Mouse (Mus musculus) embryonic facial prominence, embryonic 10.5 days (tissue): ENCODE data around the gene Gm11027. TPM values are rescaled to one million over a fixed set of nuclear protein-coding genes. Genes with fewer than 3 reads are reported as not detected.
"Not testable (repeated sequence)": the region's sequence is repeated elsewhere in the genome, so short reads cannot be mapped to it uniquely, and the experiment has no call there.

Source experiments
- DNase-seq: peaks from one replicate; pipeline ENCODE4 v3.0.0-alpha.2; 2017; ENCODE audit warnings: low spot score
- H3K27ac ChIP-seq: fragments of 300-500 bp; sonication (generic); replicated peaks from 2 replicates; pipeline ENCODE4 v1.5.1; 2016; ENCODE audit warnings: mild to moderate bottlenecking
- H3K27me3 ChIP-seq: fragments of 300-500 bp; sonication (generic); replicated peaks from 2 replicates; pipeline ENCODE4 v1.6.1; 2016; ENCODE audit warnings: low read depth, mild to moderate bottlenecking; ENCODE audit not compliant: poor library complexity, severe bottlenecking
- H3K36me3 ChIP-seq: fragments of 300-500 bp; sonication (generic); replicated peaks from 2 replicates; pipeline ENCODE4 v1.6.1; 2016; ENCODE audit warnings: mild to moderate bottlenecking, moderate library complexity
- H3K4me1 ChIP-seq: fragments of 300-500 bp; sonication (generic); 2 replicates; pipeline ENCODE4 v1.6.1; 2016
- H3K4me3 ChIP-seq: fragments of 300-500 bp; sonication (generic); 2 replicates; pipeline ENCODE4 v1.5.1; 2016; ENCODE audit warnings: mild to moderate bottlenecking, moderate library complexity
- H3K9me3 ChIP-seq: fragments of 300-500 bp; sonication (generic); 2 replicates; pipeline ENCODE4 v1.6.1; 2016; ENCODE audit warnings: mild to moderate bottlenecking
- WGBS: fragments of 180-500 bp; shearing (Covaris S2); methylation state at CpG from one replicate; pipeline ENCODE4 v1.1.7; 2016; 5-methylcytosine and 5-hydroxymethylcytosine counted together
- polyA plus RNA-seq: library from polyadenylated mRNA; unstranded; fragments of >200 nt; fragmentation: Nextera tagmentation; extraction: Ambion mirVana; gene quantifications from 2 replicates; pipeline ENCODE4 v1.2.1, GENCODE M21; 2016

The Gm11027 gene
- polyA plus RNA-seq, result not detected in 2 replicates

DNA sequence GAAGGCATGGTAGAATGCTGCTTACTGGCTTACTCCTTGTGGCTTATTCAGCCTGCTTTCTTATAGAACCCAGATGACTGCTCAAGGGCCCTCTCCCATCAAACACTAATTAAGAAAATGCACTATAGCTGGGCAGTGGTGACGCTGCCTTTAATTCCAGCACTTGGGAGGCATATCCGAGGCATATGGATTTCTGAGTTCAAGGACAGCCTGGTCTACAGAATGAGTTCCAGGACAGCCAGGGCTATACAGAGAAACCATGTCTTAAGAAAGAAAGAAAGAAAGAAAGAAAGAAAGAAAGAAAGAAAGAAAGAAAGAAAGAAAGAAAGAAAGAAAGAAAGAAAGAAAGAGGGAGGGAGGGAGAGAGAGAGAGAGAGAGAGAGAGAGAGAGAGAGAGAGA lies at the start of gene Gm11027:
TSS of gene Gm11027 (plus strand) at position 301 of the 400 bp plus-strand sequence.
- not testable (repeated sequence) for DNase-seq, H3K27me3 ChIP-seq
- WGBS, result 77% methylated on average over 2 of the region's 2 CpGs

GRCm38 (mm10) chr12:116226289-116227057 lies 48.7 kb upstream of the Gm11027 start:
- Histone ChIP-seq H3K27me3 (no peaks in the 10 kb centered on the region), H3K4me1 (no peaks in the 10 kb centered on the region), H3K9me3 (no peaks in the 10 kb centered on the region), H3K27ac (no peak overlapping the region), H3K4me3 (no peak overlapping the region), H3K36me3 (peaks cover 36% of the 10 kb centered on the region)
- 88% methylated on average over 10 of the region's 10 CpGs for WGBS
- DNase-seq, result no peak

More for the DNA sequence above, at the start of gene Gm11027:
- H3K4me1 ChIP-seq, H3K9me3 ChIP-seq, H3K36me3 ChIP-seq, H3K4me3 ChIP-seq, H3K27ac ChIP-seq: not testable (repeated sequence)

- H3K4me1 ChIP-seq, result no peaks in the 10 kb centered on the region
- H3K27me3 ChIP-seq, result no peaks in the 10 kb centered on the region
- no peak overlapping the region for H3K4me3 ChIP-seq
- H3K27ac ChIP-seq, result no peak overlapping the region
- H3K9me3 ChIP-seq, result no peaks in the 10 kb centered on the region
- WGBS, result 82% methylated on average over 3 of the region's 3 CpGs
- DNase-seq, result no peak
- H3K36me3 ChIP-seq, result peaks cover 24% of the 10 kb centered on the region
Observed at GRCm38 (mm10) chr12:116229451-116229850, 45.7 kb upstream of the Gm11027 start.

DNA sequence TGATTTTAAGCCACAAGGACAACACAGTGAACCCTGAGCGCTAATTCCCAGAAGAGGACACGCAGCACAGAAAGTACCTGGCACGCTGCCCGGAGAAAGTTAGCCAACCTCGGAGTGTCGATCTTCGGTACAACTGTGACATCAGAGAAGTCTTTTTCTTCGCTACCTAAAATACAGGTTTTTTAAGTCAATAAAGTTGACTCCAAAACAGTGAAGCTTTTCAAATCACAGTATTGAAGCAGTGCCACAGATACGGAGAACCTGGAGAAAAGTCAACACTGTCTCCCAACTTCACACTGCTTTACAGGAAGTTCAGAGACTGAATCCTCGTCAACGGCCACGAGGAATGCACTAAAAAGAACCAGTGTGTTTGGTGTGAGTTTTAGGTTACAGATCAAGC lies 43.6 kb upstream of the Gm11027 start:
- Histone ChIP-seq H3K27me3 (no peaks in the 10 kb centered on the region), H3K36me3 (peaks cover 13% of the 10 kb centered on the region), H3K9me3 (no peaks in the 10 kb centered on the region), H3K4me1 (no peaks in the 10 kb centered on the region), H3K4me3 (no peak overlapping the region), H3K27ac (no peak overlapping the region)
- DNase-seq, result no peak
- 84% methylated on average over 12 of the region's 12 CpGs for WGBS

GRCm38 (mm10) chr12:116232061-116232460 lies 43.1 kb upstream of the Gm11027 start:
- Histone ChIP-seq H3K9me3 (no peaks in the 10 kb centered on the region), H3K36me3 (peaks cover 11% of the 10 kb centered on the region), H3K4me1 (no peaks in the 10 kb centered on the region), H3K27me3 (no peaks in the 10 kb centered on the region), H3K4me3 (no peak overlapping the region), H3K27ac (no peak overlapping the region)
- 89% methylated on average over 1 of the region's 1 CpGs for WGBS
- no peak for DNase-seq

DNA sequence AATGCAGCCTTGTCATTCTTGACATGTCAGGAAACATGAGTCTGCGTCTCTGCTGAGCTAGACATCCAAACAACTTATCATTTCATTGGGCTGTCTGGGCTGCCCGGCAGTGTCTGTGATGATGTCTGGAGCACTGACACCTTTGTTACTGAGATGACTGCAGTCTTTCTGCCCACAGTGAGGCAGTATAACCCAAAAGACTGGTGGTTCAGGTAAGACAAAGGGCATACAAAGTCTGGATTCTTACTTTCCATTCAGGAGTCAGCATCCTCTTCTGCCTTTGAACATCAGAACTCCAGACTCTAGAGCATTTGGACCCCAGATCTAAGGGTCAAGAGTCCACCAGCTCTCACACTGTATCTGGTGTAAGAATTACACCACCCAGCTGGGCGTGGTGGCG lies 39.8 kb upstream of the Gm11027 start:
- Histone ChIP-seq H3K4me1 (no peaks in the 10 kb centered on the region), H3K36me3 (peaks cover under 1% of the 10 kb centered on the region; the same call in 1 of the 2 replicates), H3K27ac (no peak overlapping the region), H3K4me3 (no peak overlapping the region), H3K9me3 (no peaks in the 10 kb centered on the region), H3K27me3 (no peaks in the 10 kb centered on the region)
- WGBS, result 83% methylated on average over 4 of the region's 4 CpGs
- DNase-seq, result no peak

GRCm38 (mm10) chr12:116236658-116237057 lies 38.5 kb upstream of the Gm11027 start:
- Histone ChIP-seq H3K9me3 (no peaks in the 10 kb centered on the region), H3K27me3 (no peaks in the 10 kb centered on the region), H3K36me3 (peaks cover 9% of the 10 kb centered on the region), H3K4me3 (no peak overlapping the region), H3K27ac (no peak overlapping the region), H3K4me1 (no peaks in the 10 kb centered on the region)
- DNase-seq, result no peak
- whole genome bisulfite sequencing, result 83% methylated on average over 3 of the region's 3 CpGs

DNA sequence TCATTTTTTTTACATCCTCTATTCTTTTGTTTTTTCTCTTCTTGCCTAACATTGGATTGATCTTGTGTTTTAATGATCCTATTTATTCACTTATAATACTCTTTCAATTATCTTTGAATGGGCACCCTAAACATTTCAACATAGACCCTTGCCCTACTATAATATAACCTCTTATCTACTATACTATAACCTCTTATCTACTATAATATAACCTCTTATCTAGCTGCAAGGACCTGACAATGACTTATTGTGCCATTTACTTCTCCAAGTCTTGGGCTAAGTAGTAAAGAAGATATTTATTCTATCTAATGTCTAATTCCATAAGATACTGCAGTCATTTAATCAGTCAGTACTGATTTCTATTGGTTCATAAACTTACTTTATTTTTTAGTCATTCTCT lies 36.8 kb upstream of the Gm11027 start:
- DNase-seq, result no peak
- Histone ChIP-seq H3K9me3 (no peaks in the 10 kb centered on the region), H3K36me3 (peaks cover 16% of the 10 kb centered on the region), H3K4me1 (no peaks in the 10 kb centered on the region), H3K27me3 (no peaks in the 10 kb centered on the region), H3K27ac (no peak overlapping the region), H3K4me3 (no peak overlapping the region)

DNA sequence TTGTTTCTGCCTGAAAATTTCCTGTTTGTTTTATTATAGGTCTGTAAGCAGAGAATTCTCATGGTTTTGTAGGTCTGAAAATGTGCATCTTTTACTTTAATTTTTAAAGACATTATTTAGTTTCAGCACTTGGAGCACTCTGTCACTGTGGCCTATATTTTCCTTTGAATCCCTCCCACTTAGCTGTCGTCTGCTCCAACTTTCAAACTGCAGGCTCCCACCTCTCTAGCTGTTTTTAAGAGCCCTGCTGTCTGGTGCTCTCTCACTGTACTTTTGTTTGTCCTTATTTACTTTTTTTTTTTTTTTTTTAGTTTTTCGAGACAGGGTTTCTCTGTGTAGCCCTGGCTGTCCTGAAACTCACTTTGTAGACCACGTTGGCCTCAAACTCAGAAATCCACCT lies 36.4 kb upstream of the Gm11027 start:
- 85% methylated on average over 3 of the region's 3 CpGs for WGBS

GRCm38 (mm10) chr12:116244601-116245000 lies 30.6 kb upstream of the Gm11027 start:
- WGBS, result 96% methylated on average over 1 of the region's 1 CpGs
- DNase-seq, result no peak
- no peaks in the 10 kb centered on the region for H3K9me3 ChIP-seq
- H3K36me3 ChIP-seq, result peaks cover 49% of the 10 kb centered on the region
- H3K27ac ChIP-seq, result no peak overlapping the region
- H3K4me1 ChIP-seq, result no peaks in the 10 kb centered on the region
- H3K4me3 ChIP-seq, result no peak overlapping the region
- no peaks in the 10 kb centered on the region for H3K27me3 ChIP-seq

More for the DNA sequence above, 36.4 kb upstream of the Gm11027 start:
- Histone ChIP-seq H3K36me3 (peaks cover 16% of the 10 kb centered on the region), H3K27ac (no peak overlapping the region), H3K4me1 (no peaks in the 10 kb centered on the region), H3K9me3 (no peaks in the 10 kb centered on the region), H3K27me3 (no peaks in the 10 kb centered on the region), H3K4me3 (no peak overlapping the region)
- no peak for DNase-seq

GRCm38 (mm10) chr12:116254652-116255051 lies 20.5 kb upstream of the Gm11027 start:
- H3K36me3 ChIP-seq, result peaks cover 27% of the 10 kb centered on the region
- H3K4me3 ChIP-seq, result no peak overlapping the region
- H3K27me3 ChIP-seq, result no peaks in the 10 kb centered on the region
- no peak for DNase-seq
- WGBS, result 79% methylated on average over 8 of the region's 8 CpGs
- H3K9me3 ChIP-seq, result no peaks in the 10 kb centered on the region
- no peaks in the 10 kb centered on the region for H3K4me1 ChIP-seq
- H3K27ac ChIP-seq, result no peak overlapping the region

DNA sequence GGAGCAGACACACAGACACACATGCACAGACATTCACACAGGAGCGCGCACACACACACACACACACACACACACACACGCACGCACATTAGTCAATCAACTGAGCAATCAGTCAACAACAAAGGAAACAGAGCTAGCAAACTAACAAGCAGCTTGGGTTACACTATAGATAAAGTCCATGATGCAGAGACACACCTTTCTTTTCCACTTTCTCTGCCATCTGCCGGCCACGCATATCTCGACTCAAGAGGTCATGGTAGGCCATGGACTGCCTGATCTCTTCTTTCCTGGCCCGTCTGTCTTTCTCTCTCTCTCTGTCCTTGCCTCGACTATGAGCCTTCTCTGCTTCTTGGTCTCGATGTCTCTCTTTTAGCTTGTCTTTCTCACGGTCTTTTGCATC lies 19.6 kb upstream of the Gm11027 start:
- H3K9me3 ChIP-seq, result no peaks in the 10 kb centered on the region
- H3K27ac ChIP-seq, result no peak overlapping the region
- no peak overlapping the region for H3K4me3 ChIP-seq
- H3K36me3 ChIP-seq, result peaks cover 27% of the 10 kb centered on the region
- H3K4me1 ChIP-seq, result no peaks in the 10 kb centered on the region
- no peaks in the 10 kb centered on the region for H3K27me3 ChIP-seq
- DNase-seq, result no peak
- 90% methylated on average over 11 of the region's 11 CpGs for WGBS

GRCm38 (mm10) chr12:116258321-116258720 lies 16.9 kb upstream of the Gm11027 start:
- H3K27ac ChIP-seq, result no peak overlapping the region
- H3K4me1 ChIP-seq, result 0 out of 2 replicates have a peak, but pooled peaks cover 5% of the 10 kb centered on the region
- no peak overlapping the region for H3K4me3 ChIP-seq
- H3K27me3 ChIP-seq, result no peaks in the 10 kb centered on the region
- no peaks in the 10 kb centered on the region for H3K9me3 ChIP-seq
- no peak for DNase-seq
- H3K36me3 ChIP-seq, result peaks cover 19% of the 10 kb centered on the region; the same call in 1 of the 2 replicates
- WGBS, result 83% methylated on average over 2 of the region's 2 CpGs
